Mouse (Mus musculus): ENCODE results near the gene Nacc2. TPM values are rescaled to one million over a fixed set of nuclear protein-coding genes. Genes with fewer than 3 reads are reported as not detected.

Nacc2 gene
- polyA plus RNA-seq (2017; shearing (Covaris generic)) = 2.2 TPM

GRCm38 (mm10) chr2:26123079-26123648, at the start of gene Nacc2:
Gene Nacc2 (minus strand): TSS chr2:26123220.

GRCm38 (mm10) chr2:26021561-26022257, 101.3 kb downstream of the Nacc2 start, which contains the start of gene Ubac1:
Gene Ubac1 (minus strand): TSS chr2:26021747.

Other genes starting within 250 kb of the Nacc2 start
- 16.7 TPM for gene Camsap1, start 139.9 kb downstream of the Nacc2 start, polyA plus RNA-seq (2017; shearing (Covaris generic))
- 56.5 TPM for gene Ubac1, start 101.5 kb downstream of the Nacc2 start, polyA plus RNA-seq (2017; shearing (Covaris generic))
- gene Lhx3, start 85.1 kb upstream of the Nacc2 start, polyA plus RNA-seq (2017; shearing (Covaris generic)) = not detected
- gene Qsox2, start 114.3 kb upstream of the Nacc2 start, polyA plus RNA-seq (2017; shearing (Covaris generic)) = 6.6 TPM
- 0.13 TPM for gene Ccdc187, start 171.3 kb upstream of the Nacc2 start, polyA plus RNA-seq (2017; shearing (Covaris generic))
- gene Gpsm1, start 192.3 kb upstream of the Nacc2 start, polyA plus RNA-seq (2017; shearing (Covaris generic)) = 20.0 TPM
- gene Dnlz, start 228.9 kb upstream of the Nacc2 start, polyA plus RNA-seq (2017; shearing (Covaris generic)) = 11.0 TPM
- not detected for gene Card9, start 237.7 kb upstream of the Nacc2 start, polyA plus RNA-seq (2017; shearing (Covaris generic))

Data from effector memory CD4-positive, alpha-beta T cell, adult 7 months (primary cell).